Mouse (Mus musculus): ENCODE results near the gene Afap1. TPM values are rescaled to one million over a fixed set of nuclear protein-coding genes. Genes with fewer than 3 reads are reported as not detected.
A peak's percentile ranks its signal among the peaks of the same experiment; 100 is the strongest.

Afap1 gene
- total RNA-seq, 2 experiments from 2014 or later: 27.0 to 30.4 TPM

GRCm38 (mm10) chr5:35921141-35921540 lies 28.0 kb downstream of the Afap1 start:
- intact Hi-C loops (cut with DNase I): no loop called here
- DNase-seq (ENCODE audit: low spot score in 2 of 2): no peak

- intact Hi-C loops (cut with DNase I): no loop called here
- DNase-seq (ENCODE audit: low spot score in 2 of 2): no peak
Measured at GRCm38 (mm10) chr5:35921595-35922254, 28.6 kb downstream of the Afap1 start.

GRCm38 (mm10) chr5:35923448-35923847 lies 30.3 kb downstream of the Afap1 start:
- DNase-seq (ENCODE audit: low spot score in 2 of 2): no peak
- intact Hi-C loops (cut with DNase I): no loop called here

- peak; percentile 67 to 69 for DNase-seq (ENCODE audit: low spot score in 2 of 2)
- intact Hi-C loops (cut with DNase I): no loop called here
Measured at GRCm38 (mm10) chr5:35925171-35925634, 32.1 kb downstream of the Afap1 start.

GRCm38 (mm10) chr5:35926511-35926910 lies 33.4 kb downstream of the Afap1 start:
- no peak for DNase-seq (ENCODE audit: low spot score in 2 of 2)
- intact Hi-C loops (cut with DNase I): no loop called here

- intact Hi-C loops (cut with DNase I): loop anchor here (5.0 kb wide), 1 partner anchor 39 kb away; the partner anchor contains the start of gene Afap1
Measured at GRCm38 (mm10) chr5:35931296-35931695, 38.2 kb downstream of the Afap1 start.

GRCm38 (mm10) chr5:35933059-35933458 lies 39.9 kb downstream of the Afap1 start:
- intact Hi-C loops (cut with DNase I): loop anchor here (5.0 kb wide), 1 partner anchor 41 kb away; the partner anchor contains the start of gene Afap1
- no peak for DNase-seq (ENCODE audit: low spot score in 2 of 2)

More at GRCm38 (mm10) chr5:35931296-35931695, 38.2 kb downstream of the Afap1 start:
- no peak for DNase-seq (ENCODE audit: low spot score in 2 of 2)

- DNase-seq (ENCODE audit: low spot score in 2 of 2): no peak
- intact Hi-C loops (cut with DNase I): no loop called here
Measured at GRCm38 (mm10) chr5:35935939-35936338, 42.8 kb downstream of the Afap1 start.

- intact Hi-C loops (cut with DNase I): no loop called here
- DNase-seq (ENCODE audit: low spot score in 2 of 2): no peak
Measured at GRCm38 (mm10) chr5:35938249-35939223, 45.4 kb downstream of the Afap1 start.

GRCm38 (mm10) chr5:35939958-35940357 lies 46.8 kb downstream of the Afap1 start:
- intact Hi-C loops (cut with DNase I): no loop called here
- no peak for DNase-seq (ENCODE audit: low spot score in 2 of 2)

- DNase-seq (ENCODE audit: low spot score in 2 of 2): no peak
- intact Hi-C loops (cut with DNase I): no loop called here
Measured at GRCm38 (mm10) chr5:35943541-35943940, 50.4 kb downstream of the Afap1 start.

- intact Hi-C loops (cut with DNase I): no loop called here
- no peak for DNase-seq (ENCODE audit: low spot score in 2 of 2)
Measured at GRCm38 (mm10) chr5:35946841-35947240, 53.7 kb downstream of the Afap1 start.

- intact Hi-C loops (cut with DNase I): no loop called here
- no peak for DNase-seq (ENCODE audit: low spot score in 2 of 2)
Measured at GRCm38 (mm10) chr5:35947427-35947826, 54.3 kb downstream of the Afap1 start.

- intact Hi-C loops (cut with DNase I): no loop called here
- DNase-seq (ENCODE audit: low spot score in 2 of 2): no peak
Measured at GRCm38 (mm10) chr5:35948225-35948975, 55.3 kb downstream of the Afap1 start.

GRCm38 (mm10) chr5:35949061-35949460 lies 55.9 kb downstream of the Afap1 start:
- DNase-seq (ENCODE audit: low spot score in 2 of 2): no peak

GRCm38 (mm10) chr5:35950504-35950903 lies 57.4 kb downstream of the Afap1 start:
- intact Hi-C loops (cut with DNase I): no loop called here
- DNase-seq (ENCODE audit: low spot score in 2 of 2): no peak

More at GRCm38 (mm10) chr5:35949061-35949460, 55.9 kb downstream of the Afap1 start:
- intact Hi-C loops (cut with DNase I): no loop called here

- intact Hi-C loops (cut with DNase I): no loop called here
- DNase-seq (ENCODE audit: low spot score in 2 of 2): no peak
Measured at GRCm38 (mm10) chr5:35954055-35954718, 61.1 kb downstream of the Afap1 start.

- no peak for DNase-seq (ENCODE audit: low spot score in 2 of 2)
Measured at GRCm38 (mm10) chr5:35956268-35956667, 63.1 kb downstream of the Afap1 start.

GRCm38 (mm10) chr5:35958681-35959080 lies 65.6 kb downstream of the Afap1 start:
- intact Hi-C loops (cut with DNase I): no loop called here
- no peak for DNase-seq (ENCODE audit: low spot score in 2 of 2)

More at GRCm38 (mm10) chr5:35956268-35956667, 63.1 kb downstream of the Afap1 start:
- intact Hi-C loops (cut with DNase I): no loop called here
